Mouse (Mus musculus) left cerebral cortex, postnatal 36 days (tissue): ENCODE results near the gene Cntnap1. TPM values are rescaled to one million over a fixed set of nuclear protein-coding genes. Genes with fewer than 3 reads are reported as not detected.
"Not testable (repeated sequence)": the region's sequence is repeated elsewhere in the genome, so short reads cannot be mapped to it uniquely, and the experiment has no call there.

ENCODE experiments used
- DNase-seq, 2 experiments: peaks; one replicate each; pipeline ENCODE4 v3.0.0; 2021 to 2022; ENCODE audit warnings: low spot score in 2 of 2, mixed read lengths in 1 of 2
- intact Hi-C: fragments of 180-260 bp; cut with DNase I; formaldehyde crosslinking; loops from one replicate; pipeline ENCODE4 v1.15.1; 2025
- total RNA-seq, 2 experiments: library from RNA; stranded (reverse); gene quantifications; 2 replicates each; pipeline ENCODE4 v1.2.3; 2021

Cntnap1 gene
- total RNA-seq = 100 to 1,000 TPM; 167 to 172 TPM

DNA sequence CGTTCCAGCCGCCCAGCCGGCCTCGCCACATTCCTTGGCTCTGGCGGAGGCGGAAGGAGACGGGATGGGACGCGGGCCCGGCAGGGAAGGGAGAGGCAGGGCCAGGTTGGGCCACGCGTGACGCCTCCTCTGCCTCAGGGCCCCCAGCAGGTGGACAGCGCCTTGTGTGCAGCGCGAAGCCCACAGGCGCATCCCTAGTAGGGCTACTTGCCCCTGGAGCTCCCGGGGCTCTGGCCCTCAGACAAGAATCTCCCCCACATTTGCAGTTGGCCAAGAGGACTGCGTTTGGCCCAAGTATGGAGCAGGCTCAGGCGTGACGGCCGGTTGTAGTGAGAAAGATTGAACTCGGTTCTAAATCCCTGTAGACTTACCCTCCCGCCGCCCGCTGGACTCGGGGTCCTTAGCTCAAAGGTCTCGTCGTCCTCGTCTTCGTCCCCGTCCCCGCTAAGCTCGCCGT, at the start of gene Cntnap1:
Gene Cntnap1 (plus strand): TSS at position 170 of the 457 bp plus-strand sequence.
- DNase-seq = no peak

DNA sequence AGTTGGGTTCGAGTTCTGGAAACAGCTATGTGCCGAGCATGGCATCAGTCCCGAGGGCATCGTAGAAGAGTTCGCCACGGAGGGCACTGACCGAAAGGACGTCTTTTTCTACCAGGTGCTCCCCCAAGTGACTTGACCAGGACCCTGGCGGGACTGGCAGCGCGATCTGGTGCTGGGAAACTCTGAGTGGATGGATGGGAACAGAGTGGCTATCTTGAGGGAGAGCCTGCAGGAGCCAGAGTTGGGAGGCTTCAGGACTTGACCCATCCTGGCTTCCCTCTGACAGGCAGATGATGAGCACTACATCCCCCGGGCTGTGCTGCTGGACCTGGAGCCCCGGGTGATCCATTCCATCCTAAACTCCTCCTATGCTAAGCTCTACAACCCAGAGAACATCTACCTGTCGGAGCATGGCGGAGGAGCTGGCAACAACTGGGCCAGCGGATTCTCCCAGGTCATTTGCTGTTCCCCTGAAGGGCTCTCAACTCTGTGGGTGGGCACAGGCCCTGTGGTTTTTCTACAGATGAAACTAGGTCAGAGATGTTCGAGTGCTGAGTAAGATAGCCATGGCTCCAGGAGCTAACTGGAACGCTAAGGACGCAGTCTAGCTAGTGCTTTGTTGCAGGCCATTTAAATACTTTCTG, 49.7 kb upstream of the Cntnap1 start:
- DNase-seq = no peak
- intact Hi-C loops = no loop called here

More for the DNA sequence above, at the start of gene Cntnap1:
- intact Hi-C loops = loop anchor here (2.0 to 10.0 kb wide), 2 partner anchors 52 to 186 kb away; partner anchors contain the start of genes Retreg3 and Tubg1

DNA sequence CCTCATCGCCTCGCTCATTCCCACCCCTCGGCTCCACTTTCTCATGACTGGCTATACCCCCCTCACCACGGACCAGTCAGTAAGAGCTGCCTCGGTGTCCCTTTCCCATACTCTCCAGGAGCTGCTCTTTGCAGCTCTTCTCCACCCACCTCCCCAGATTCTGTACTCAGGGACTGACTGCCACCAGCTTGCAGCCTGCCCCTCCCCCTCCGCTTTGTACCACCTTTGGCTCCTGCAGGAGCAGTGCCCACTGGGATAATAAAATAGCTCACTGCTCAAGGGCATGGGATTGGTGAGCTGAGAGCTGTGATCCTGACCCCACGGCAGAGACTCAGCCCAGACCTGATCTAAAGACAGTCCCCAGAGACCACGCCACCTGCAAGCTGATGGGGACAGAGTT, 45.8 kb upstream of the Cntnap1 start:
- DNase-seq, intact Hi-C loops: not testable (repeated sequence)

DNA sequence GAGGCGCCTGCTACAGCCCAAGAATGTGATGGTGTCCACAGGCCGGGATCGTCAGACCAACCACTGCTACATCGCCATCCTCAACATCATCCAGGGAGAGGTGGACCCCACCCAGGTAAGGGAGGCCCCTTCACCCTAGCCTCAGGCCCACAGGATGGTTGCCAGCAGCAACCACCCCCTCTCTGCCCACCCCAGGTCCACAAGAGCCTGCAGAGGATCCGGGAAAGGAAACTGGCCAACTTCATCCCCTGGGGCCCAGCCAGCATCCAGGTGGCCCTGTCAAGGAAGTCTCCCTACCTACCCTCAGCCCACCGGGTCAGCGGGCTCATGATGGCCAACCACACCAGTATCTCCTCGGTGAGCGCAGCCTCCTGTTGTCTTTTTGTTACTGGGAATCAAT, 45.3 kb upstream of the Cntnap1 start:
- DNase-seq, intact Hi-C loops: not testable (repeated sequence)

DNA sequence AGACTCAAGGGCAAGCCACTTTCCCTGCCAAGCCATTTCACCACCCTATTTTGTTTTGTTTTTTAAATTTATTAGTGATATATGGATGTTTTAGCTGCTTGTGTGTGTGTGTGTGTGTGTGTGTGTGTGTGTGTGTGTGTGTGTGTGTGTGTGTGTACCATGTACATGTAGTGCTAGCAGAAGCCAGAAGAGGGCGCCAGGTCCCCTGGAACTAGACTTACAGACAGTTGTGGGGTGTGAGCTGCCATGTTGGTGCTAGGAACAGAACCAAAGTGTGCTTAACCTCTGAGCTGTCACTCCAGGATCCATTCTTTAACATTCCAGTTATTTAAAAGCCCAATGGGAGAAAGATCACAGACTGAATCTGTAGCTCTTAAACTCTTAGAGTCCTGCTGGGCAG, 43.2 kb upstream of the Cntnap1 start:
- intact Hi-C loops = no loop called here
- no peak for DNase-seq

DNA sequence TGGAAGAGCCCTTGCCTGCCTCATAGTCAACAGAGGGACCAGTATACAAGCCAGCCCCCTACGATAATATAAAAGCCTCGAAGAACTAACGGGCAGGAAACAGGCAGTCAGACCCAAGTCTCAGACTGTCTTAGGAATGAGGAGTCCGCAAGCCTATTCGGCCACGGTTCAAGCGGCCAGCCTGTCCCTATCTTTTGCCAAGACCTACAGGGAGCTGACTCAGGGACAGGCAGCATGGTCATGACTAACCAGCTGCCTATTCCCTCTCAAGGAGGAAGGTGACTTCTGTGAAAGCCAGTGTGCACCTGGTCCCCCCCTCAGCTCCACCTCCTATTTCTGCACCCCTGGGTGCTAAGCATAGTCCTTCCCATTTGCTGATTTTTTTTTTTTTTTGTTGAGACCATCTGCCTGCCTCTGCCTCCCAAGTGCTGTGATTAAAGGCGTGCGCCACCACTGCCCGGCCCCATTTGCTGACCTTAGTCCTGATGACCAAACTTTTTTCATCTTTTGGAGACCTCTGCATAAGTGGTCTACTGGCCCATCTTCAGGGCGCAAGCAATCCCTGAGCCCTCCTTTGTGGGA, 41.2 kb upstream of the Cntnap1 start:
- intact Hi-C loops = no loop called here
- DNase-seq = no peak

DNA sequence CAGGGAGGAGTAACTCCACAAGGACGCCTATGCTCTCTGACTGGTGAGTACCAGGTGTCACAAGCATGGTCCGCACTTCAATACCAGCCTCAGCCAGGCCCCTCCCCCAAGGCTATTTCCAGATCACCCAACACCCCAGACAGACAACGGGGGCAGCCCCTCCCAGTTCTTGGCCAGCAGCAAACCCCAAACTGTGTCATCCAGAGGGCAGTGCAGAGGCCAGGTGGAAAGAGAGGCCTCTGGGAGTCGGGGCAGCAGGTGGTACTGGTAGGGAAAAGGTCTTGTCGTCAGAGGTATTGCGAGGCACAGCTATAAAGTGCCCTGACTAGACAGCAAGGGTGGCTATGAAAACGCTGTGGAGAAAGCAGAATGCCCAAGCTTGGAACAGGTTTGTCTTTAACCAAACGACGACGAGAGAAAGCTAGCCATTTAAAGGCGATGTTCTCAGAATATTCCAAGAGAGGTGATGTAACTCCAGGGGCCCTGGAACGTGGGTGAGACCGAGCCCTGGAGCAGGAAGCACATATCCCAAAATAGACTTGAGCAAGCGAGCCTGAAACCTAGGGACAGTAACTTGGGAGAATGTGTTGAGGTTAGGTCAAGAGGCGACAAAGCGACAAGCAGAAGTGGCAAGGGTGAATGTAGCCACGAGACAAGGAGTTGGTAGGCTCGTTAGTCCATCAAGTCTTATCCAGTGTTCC, 40.1 kb upstream of the Cntnap1 start:
- intact Hi-C loops = no loop called here
- DNase-seq = no peak

DNA sequence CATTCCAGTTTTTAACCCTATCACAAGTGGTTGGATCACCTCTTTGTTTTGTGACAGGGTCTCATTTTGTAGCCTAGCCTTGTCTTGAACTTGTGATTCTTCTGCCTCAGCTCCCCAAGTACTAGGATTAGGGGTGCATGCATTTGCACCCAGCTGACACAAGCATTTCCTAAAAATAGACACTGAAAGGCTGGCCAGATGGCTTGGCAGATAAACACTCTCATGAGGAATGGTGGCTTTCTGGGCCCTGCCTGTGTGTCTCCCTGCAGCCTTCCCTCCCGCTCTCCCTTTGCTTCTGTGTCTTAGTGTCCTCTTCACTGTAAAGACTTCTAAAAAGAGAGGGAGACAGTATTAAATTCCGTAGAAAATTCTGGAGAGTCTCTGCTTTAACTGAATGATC, 39.1 kb upstream of the Cntnap1 start:
- no peak for DNase-seq
- intact Hi-C loops = no loop called here

DNA sequence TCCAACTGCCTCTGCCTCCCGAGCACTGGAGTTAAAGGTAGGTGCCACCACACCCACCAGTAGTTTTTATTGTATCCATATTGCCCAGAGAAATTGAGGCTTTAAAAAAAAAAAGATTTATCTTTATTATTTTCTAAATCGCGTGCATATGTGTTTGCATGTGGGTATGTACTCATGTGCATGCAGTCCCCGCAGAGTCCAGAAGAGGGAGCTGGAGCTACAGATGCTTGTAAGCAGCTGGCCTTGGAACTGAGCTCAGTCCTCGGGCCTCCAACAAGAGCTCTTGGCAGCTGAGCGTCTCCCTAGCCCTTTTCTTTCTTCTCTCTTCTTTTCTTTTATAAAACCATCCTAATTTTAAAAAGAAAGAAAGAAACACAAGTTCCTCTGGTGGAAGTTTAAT, 38.6 kb upstream of the Cntnap1 start:
- no peak for DNase-seq
- intact Hi-C loops = no loop called here

DNA sequence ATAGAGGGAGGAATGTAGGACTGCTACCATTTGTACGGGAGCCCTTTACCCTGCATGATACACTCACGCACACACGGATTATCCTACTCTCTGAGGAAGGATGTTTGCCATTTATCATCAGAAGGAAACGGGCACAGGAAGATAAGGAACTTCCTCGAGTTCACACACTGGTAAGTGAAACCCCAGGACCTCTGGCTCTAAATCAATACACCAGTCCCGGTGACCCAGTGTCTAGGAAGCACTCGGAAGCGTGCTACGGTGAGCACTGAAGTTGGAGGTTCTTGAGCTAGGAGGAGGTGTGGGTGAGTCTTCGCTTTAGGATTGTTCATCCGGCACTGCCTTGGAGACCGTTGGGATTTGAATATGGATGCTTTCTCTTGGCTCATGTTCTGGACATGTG, 37.3 kb upstream of the Cntnap1 start:
- no peak for DNase-seq
- intact Hi-C loops = no loop called here

DNA sequence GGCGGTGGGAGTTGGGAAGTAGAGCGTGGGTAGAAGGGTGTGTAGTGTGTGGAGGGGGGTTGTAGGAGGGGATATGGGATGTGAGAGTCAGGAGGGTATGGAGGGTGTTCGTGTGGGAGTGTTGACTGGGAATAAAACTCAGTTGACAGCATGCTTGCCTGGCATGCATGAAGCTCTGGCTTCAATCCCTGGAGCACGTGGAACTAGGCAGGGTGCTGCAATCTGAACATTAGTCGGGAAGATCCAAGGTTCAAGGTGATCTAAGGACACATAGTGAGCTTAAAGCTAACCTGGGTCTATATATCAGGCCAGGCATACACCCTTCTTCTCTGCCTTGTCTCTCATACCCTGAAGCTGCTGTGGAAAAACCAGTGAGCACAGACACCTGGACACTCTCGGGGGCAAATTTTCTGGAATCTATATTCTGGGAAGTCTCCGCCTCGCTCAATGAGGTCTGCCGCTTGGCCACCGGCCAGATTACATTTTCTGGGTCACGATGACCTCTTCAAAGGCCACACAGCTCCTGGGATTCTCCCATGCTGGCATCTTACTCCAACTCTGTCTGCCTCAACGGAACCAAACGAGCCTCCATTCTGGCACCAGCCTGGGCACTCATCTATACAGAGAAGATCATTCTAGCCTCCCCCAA, 36.0 kb upstream of the Cntnap1 start:
- intact Hi-C loops = no loop called here

DNA sequence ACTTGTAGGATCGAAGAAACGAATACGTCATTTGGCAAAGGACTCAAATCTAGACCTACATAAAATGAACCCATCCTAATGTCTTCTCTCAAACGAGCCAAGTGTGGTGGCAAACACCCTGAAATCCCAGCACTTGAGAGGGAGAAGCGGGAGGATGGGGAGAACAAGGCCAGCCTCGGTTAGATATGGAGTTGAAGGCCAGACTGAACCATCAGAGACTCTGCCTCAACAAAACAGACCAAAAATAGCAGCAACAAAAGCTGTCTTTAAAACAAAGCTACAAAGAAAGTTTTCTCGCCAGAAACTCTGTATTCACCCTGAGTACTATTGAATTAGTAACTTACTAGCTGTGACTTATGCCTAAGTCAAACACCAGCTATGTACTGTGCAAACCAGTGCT, 33.3 kb upstream of the Cntnap1 start:
- no peak for DNase-seq
- intact Hi-C loops = no loop called here

More for the DNA sequence above, 36.0 kb upstream of the Cntnap1 start:
- DNase-seq = no peak

DNA sequence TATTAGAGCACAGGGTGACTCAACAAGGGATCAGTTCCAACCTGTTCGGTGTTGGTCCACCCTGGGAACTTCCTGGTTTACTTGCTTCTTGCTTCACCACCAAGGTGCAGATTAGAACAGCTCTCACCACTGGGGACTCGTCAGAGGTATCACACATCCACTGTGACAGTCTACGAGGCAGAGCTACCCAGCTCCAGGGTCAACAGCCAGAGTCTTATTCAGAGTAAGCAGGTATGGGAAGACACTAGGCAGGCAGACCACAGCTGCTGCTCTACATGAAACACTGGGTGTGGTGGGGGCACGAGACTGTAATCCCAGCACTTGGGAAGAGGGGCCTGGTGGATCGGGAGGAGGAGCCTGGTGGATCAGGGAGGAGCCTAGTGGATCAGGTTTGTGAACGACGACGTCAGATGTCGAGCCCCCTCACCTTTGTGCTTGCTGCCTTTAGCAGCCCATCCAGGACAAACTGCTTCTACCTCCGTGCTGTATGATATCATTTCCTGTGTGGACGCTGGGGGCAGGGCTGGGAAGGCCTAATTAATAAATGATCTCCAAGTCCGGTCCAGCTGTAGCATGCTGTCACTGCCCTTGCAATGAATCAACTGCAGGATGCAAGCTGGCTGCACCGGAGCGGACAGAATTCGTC, 31.7 kb upstream of the Cntnap1 start:
- intact Hi-C loops = no loop called here
- no peak for DNase-seq

DNA sequence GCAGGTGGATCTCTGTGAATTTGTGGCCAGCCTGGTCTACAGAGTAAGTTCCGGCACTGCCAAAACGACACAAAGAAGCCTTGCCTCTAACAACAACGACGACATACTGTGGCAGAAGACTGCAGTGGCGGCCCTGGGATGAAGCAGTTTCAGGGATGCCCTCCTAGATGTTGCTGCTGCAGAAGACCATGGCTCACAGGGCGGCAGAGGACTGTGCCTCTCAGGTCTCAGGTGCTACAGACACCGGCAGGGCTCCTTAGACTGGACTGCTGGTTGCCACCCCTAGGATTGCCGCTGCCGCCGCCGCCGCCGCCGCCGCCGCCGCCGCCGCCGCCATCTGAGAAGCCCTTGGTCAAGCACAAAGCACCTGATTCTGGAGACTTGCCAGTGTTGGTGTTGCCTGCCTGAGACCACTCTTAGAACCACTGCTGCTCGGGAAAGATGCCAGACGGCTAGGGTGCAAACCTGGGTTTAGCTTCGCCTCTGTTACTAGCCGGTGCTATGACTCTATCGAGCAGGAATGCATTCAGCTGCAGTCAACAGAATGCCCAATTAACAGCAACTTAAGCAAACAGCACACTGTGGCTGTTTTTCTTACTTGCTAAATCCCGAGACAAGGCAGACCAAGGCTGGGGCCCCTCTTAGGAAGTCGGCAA, 30.0 kb upstream of the Cntnap1 start:
- no peak for DNase-seq

DNA sequence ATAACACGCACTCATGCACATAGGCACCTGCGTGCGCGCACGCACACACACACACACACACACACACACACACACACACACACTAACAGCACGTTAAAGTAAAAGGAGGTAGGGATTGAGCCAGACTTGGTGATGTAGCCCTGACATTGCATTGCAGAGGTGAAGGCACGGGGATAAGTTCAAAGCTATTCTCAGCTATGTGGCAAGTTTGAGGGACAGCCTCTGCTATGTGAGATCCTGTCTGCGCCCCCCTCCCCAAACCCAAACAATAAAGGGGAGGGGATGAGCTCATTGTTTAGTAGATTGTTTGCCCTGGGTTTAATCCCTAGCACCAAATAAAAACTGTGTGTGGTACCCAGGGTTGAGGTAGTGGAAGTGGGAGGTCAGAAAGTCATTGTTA, 29.2 kb upstream of the Cntnap1 start:
- intact Hi-C loops = no loop called here

More for the DNA sequence above, 30.0 kb upstream of the Cntnap1 start:
- intact Hi-C loops = no loop called here

DNA sequence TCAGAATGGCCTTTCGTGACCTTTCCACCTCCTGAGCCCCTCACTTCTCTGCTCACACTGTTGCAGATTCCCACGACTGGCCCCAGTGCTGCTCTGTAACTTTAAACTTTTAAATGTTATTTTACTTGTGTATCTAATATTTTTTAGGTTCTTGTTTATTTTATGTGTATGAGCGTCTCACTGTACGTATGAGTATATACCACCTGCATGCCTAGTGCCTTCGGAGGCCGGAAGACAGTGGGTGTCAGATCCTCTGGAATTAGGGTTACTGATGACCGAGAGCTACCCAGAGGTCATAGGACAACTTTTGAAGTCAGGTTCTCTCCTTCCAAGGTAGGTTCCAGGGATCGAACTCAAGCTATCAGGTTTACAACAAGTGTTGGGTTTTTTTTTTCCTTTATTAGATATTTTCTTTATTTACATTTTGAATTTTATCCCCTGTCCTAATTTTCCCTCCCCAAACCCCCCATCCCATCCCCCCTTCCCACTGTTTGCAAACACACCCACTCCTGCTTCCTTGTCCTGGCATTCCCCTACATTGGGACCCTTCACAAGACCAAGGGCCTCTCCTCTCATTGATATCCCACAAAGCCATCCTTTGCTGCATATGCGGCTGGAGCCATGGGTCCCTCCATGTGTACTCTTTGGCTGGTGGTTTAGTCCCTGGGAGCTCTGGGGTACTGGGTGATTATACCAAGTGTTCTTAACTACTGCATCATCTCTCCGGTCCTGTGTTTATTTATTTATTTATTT, 27.9 kb upstream of the Cntnap1 start:
- intact Hi-C loops = no loop called here
- DNase-seq = no peak

More for the DNA sequence above, 29.2 kb upstream of the Cntnap1 start:
- DNase-seq = no peak

DNA sequence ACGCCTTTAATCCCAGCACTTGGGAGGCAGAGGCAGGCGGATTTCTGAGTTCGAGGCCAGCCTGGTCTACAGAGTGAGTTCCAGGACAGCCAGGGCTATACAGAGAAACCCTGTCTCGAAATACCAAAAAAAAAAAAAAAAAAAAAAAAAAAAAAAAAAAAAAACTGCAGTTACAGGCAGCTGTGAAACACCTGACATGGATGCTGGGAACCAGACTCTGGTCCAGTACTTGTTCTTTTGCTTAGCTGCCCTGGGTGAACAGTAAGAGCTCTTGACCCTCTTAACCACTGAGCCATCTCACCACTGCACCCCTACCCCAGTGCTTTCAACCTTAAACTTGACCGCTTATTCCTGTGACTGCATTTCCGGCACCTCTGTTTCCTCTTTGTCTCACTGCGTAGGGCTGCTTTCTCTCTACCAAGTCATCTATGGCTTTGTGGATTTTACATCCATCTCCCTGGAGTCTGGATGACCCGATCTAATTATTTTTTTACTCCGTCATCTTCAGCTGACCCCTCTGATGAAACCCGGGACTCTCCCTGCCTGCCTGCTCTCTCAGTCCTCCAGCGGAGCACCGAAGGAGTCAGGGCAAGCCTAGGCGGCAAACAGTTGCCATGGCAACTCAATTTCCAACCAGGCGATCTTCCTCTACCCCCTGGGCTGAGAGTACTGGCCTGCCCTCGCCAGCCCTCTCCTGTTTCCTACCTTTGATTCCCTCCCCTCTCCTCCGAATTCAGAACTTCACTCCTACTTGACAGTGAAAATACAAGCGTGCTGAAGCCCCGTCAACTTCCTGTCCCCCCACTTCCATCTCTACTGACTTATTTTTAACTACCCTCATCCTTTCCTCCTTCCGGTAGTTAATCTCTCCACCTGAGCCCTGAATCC, 26.7 kb upstream of the Cntnap1 start:
- DNase-seq = peak in 1 of 2 experiments; percentile 42
- intact Hi-C loops = no loop called here

DNA sequence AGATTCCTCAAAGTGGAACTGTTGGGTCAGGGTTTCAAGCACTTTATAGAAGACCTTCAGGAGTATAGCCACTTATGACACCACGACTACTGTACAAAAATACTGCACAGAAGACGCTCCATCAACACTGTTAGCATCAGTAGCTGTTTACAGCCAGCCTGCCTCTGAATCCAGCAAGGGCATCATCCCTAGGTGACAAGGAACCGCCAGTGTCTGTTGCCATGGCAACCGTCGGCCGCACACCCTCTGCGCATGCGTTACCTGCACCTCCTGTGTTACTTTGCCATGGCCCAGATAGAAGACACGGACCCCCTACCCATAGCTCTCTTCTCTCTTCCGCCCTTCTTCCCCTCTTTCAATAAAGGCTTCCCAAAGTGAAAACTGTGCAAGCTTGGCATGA, 23.9 kb upstream of the Cntnap1 start:
- DNase-seq = no peak
- intact Hi-C loops = no loop called here
